Mouse (Mus musculus): ENCODE results near the gene Vps26c. TPM values are rescaled to one million over a fixed set of nuclear protein-coding genes. Genes with fewer than 3 reads are reported as not detected.

Gene Vps26c
- polyA plus RNA-seq, 1 experiment = 46.5 TPM

DNA sequence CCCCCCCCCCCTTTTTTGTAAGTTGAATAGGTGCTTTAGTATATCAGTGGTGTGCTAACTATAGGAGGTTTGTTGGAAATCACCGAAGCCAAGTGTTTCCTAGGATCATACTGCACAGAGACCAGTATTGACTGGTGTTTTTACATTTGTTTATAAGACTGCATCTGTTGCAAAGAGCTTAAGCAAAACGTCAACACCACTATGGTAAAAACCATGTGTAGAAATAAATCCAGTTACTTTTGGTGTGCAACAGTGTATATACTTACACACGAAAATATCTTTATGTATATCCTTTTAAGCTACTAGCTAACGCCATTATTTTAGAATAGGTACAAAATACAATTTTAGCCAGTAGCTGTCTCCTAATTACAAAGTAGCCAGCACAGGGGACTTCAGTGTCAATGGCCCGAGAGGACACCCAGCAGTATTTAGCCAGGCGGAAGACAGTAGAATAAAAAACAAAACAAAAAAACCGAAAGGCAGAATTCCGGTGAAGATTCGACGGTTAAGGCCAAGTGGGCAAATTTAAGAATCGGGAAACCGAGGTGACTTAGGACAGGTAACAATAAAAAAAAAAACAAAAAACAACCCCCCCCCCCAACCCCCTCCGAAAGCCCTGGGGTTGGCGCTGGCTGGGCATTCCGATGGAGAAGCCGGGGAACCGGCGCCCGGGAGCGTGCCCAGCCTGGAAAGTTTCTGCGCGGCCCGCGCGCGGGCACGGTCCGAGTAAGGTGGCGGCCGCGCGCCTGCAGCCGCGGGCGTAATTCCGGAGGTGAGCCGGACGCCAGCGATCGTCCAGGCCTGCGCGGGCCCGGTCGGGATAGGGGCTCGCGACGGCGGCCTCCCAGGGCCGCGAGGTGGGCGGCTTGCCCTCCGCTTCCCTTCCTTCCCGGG lies 42.0 kb upstream of the Vps26c start:
- TF ChIP-seq CTCF (IDR thresholded peaks at IDR 0.05; ENCODE audit: extremely low read depth, insufficient read depth, low read length) (no peak), POLR2A (IDR thresholded peaks at IDR 0.05; ENCODE audit: extremely low read depth, insufficient read depth, low read length) (no peak)
- Histone ChIP-seq H3K4me3 (ENCODE audit: insufficient read depth, low read length) (peak overlapping the region; percentile 58), H3K4me1 (ENCODE audit: control insufficient read depth, insufficient read depth, low read length) (peaks cover 7% of the 10 kb centered on the region), H3K27ac (ENCODE audit: insufficient read depth, low read length) (peak overlapping the region; percentile 98)

DNA sequence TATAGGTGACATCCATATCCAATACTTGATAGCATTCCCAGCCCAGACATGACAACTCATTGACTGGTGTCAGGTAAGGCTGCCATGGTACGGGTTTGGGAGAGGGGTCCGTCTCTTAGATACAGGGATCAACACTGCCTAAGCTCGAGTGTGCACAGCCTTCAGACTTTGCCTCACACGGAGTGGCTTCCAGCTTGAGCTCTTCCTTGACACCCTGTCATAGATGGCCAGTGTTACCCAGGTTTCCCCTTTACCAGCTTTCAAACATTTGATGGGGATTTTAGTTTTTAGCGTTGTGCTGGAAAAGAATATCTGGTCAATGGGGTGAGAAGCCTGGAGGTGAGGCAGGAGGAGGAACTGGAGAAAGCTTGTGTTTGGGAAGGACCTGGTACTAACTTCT lies 41.1 kb upstream of the Vps26c start:
- no peak overlapping the region for H3K27ac ChIP-seq (ENCODE audit: insufficient read depth, low read length)
- no peak for TF ChIP-seq CTCF (IDR thresholded peaks at IDR 0.05; ENCODE audit: extremely low read depth, insufficient read depth, low read length)
- TF ChIP-seq POLR2A (IDR thresholded peaks at IDR 0.05; ENCODE audit: extremely low read depth, insufficient read depth, low read length) = no peak
- H3K4me3 ChIP-seq (ENCODE audit: insufficient read depth, low read length) = no peak overlapping the region
- H3K4me1 ChIP-seq (ENCODE audit: control insufficient read depth, insufficient read depth, low read length) = peaks cover 4% of the 10 kb centered on the region

DNA sequence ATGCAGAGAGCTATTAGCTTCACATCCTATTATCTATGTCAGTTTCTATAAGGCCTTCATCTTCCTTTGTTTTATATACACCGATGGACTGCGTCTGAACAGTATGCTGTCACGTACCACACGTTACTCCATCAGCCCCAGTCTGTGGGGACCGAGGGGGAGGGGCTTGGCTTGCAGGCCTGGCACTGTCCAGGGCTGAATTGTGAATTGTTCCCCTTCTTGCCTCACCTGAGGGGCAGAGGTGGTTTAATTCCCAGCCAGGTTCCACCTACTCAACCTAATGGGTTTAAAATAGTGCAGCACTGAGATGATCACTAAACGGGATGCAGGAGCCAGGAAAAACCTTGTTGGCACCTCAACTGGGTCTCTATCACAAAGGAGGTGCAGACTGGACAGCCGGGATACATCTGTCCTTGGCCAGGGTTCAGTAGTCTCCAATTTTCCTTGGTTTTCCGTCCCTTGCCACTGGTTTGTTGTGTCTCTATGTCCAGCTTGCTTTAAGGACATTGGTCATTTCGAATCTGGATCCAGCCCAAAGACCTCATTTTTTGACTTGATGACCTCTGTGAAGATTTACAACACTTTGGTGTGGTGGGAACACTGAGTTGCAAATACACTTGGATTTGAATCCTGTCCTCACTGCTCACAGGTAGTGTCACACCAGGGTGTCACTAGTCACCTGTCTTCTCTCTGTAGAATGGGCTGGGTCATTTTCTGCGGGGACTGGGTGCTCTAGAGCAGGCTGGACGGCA lies 40.4 kb upstream of the Vps26c start:
- no peak overlapping the region for H3K4me3 ChIP-seq (ENCODE audit: insufficient read depth, low read length)
- TF ChIP-seq CTCF (IDR thresholded peaks at IDR 0.05; ENCODE audit: extremely low read depth, insufficient read depth, low read length) = no peak
- no peak for TF ChIP-seq POLR2A (IDR thresholded peaks at IDR 0.05; ENCODE audit: extremely low read depth, insufficient read depth, low read length)
- no peak overlapping the region for H3K27ac ChIP-seq (ENCODE audit: insufficient read depth, low read length)
- peaks cover 2% of the 10 kb centered on the region for H3K4me1 ChIP-seq (ENCODE audit: control insufficient read depth, insufficient read depth, low read length)

- TF ChIP-seq CTCF (IDR thresholded peaks at IDR 0.05; ENCODE audit: extremely low read depth, insufficient read depth, low read length) = no peak
- Histone ChIP-seq H3K27ac (ENCODE audit: insufficient read depth, low read length) (no peak overlapping the region), H3K4me3 (ENCODE audit: insufficient read depth, low read length) (no peak overlapping the region), H3K4me1 (ENCODE audit: control insufficient read depth, insufficient read depth, low read length) (no peaks in the 10 kb centered on the region)
These were observed 39.5 kb upstream of the Vps26c start for GRCm38 (mm10) chr16:94566124-94566523.

DNA sequence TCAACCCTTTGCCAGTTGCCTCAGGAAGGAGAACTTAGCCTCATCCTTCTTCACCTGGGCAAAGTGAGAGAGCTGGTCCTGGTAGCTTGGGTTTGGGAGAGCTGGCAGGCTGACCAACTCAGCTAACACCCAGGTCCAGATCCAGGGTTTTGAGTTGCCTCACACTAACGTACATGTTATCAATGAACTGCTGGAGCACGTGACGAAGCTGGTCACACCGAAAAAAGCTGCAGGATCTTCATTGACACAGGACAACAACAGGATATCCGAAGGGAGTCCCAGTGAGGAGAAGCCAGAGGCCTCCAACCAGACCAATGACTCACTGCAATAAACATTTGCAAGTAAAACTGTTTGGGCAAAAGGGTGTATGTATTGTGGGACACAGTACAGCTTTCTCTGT lies 34.0 kb upstream of the Vps26c start:
- Histone ChIP-seq H3K27ac (ENCODE audit: insufficient read depth, low read length) (no peak overlapping the region), H3K4me3 (ENCODE audit: insufficient read depth, low read length) (no peak overlapping the region), H3K4me1 (ENCODE audit: control insufficient read depth, insufficient read depth, low read length) (no peaks in the 10 kb centered on the region)
- TF ChIP-seq POLR2A (IDR thresholded peaks at IDR 0.05; ENCODE audit: extremely low read depth, insufficient read depth, low read length) = no peak
- TF ChIP-seq CTCF (IDR thresholded peaks at IDR 0.05; ENCODE audit: extremely low read depth, insufficient read depth, low read length) = no peak

GRCm38 (mm10) chr16:94559782-94560181 lies 33.2 kb upstream of the Vps26c start:
- no peak for TF ChIP-seq POLR2A (IDR thresholded peaks at IDR 0.05; ENCODE audit: extremely low read depth, insufficient read depth, low read length)
- TF ChIP-seq CTCF (IDR thresholded peaks at IDR 0.05; ENCODE audit: extremely low read depth, insufficient read depth, low read length) = no peak
- Histone ChIP-seq H3K4me1 (ENCODE audit: control insufficient read depth, insufficient read depth, low read length) (no peaks in the 10 kb centered on the region), H3K4me3 (ENCODE audit: insufficient read depth, low read length) (no peak overlapping the region), H3K27ac (ENCODE audit: insufficient read depth, low read length) (no peak overlapping the region)

DNA sequence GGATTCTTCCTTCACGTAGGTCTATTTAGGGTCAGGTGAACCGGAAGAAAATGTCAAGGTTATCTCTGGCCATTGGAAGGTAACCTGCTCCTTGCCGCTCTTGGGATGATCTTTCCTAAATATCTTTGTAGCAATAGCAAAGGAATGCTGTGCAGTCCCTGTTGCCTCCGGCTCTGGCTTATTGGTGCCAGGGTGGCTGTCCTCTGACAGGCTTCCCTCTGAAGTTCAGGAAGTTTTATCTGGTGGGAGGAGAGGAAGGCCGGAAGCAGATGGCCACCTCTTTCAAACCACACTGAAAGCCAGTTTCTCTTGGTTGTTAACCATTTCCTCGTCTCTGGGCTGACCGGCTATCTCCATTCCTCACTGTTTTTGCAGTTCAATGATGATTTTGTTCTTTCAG lies 32.7 kb upstream of the Vps26c start:
- Histone ChIP-seq H3K27ac (ENCODE audit: insufficient read depth, low read length) (no peak overlapping the region), H3K4me3 (ENCODE audit: insufficient read depth, low read length) (no peak overlapping the region), H3K4me1 (ENCODE audit: control insufficient read depth, insufficient read depth, low read length) (no peaks in the 10 kb centered on the region)
- TF ChIP-seq CTCF (IDR thresholded peaks at IDR 0.05; ENCODE audit: extremely low read depth, insufficient read depth, low read length) = no peak
- TF ChIP-seq POLR2A (IDR thresholded peaks at IDR 0.05; ENCODE audit: extremely low read depth, insufficient read depth, low read length) = no peak

DNA sequence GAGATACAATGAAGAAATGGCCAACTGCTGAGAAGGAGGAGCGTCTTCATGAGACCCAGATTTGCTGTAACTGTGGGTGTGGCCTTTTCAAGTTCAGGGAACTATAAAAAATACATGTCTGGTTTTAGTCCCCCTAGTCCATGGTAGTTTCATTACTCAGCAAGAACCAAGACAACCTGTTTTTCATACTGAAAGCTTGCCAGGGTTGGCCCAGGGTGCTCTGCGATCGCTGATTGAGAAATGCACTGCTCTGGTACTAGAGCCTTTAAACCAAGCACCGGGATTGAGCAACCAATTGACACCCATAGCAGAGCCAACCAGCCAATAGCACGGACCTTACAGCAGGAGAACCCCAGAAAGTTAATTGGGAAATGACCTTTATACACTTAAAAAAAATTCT lies 29.6 kb upstream of the Vps26c start:
- TF ChIP-seq CTCF (IDR thresholded peaks at IDR 0.05; ENCODE audit: extremely low read depth, insufficient read depth, low read length) (no peak), POLR2A (IDR thresholded peaks at IDR 0.05; ENCODE audit: extremely low read depth, insufficient read depth, low read length) (no peak)
- Histone ChIP-seq H3K27ac (ENCODE audit: insufficient read depth, low read length) (no peak overlapping the region), H3K4me3 (ENCODE audit: insufficient read depth, low read length) (no peak overlapping the region), H3K4me1 (ENCODE audit: control insufficient read depth, insufficient read depth, low read length) (no peaks in the 10 kb centered on the region)

- H3K4me1 ChIP-seq (ENCODE audit: control insufficient read depth, insufficient read depth, low read length) = no peaks in the 10 kb centered on the region
- H3K4me3 ChIP-seq (ENCODE audit: insufficient read depth, low read length) = no peak overlapping the region
- TF ChIP-seq CTCF (IDR thresholded peaks at IDR 0.05; ENCODE audit: extremely low read depth, insufficient read depth, low read length) = no peak
- TF ChIP-seq POLR2A (IDR thresholded peaks at IDR 0.05; ENCODE audit: extremely low read depth, insufficient read depth, low read length) = no peak
- no peak overlapping the region for H3K27ac ChIP-seq (ENCODE audit: insufficient read depth, low read length)
These were observed 28.7 kb upstream of the Vps26c start for GRCm38 (mm10) chr16:94555346-94555745.

GRCm38 (mm10) chr16:94551934-94552333 lies 25.3 kb upstream of the Vps26c start:
- Histone ChIP-seq H3K4me1 (ENCODE audit: control insufficient read depth, insufficient read depth, low read length) (no peaks in the 10 kb centered on the region), H3K27ac (ENCODE audit: insufficient read depth, low read length) (no peak overlapping the region), H3K4me3 (ENCODE audit: insufficient read depth, low read length) (no peak overlapping the region)
- TF ChIP-seq POLR2A (IDR thresholded peaks at IDR 0.05; ENCODE audit: extremely low read depth, insufficient read depth, low read length) (no peak), CTCF (IDR thresholded peaks at IDR 0.05; ENCODE audit: extremely low read depth, insufficient read depth, low read length) (no peak)
